Mouse (Mus musculus) macrophage (primary cell): Measurements from ENCODE around the gene Akr1cl. TPM values are rescaled to one million over a fixed set of nuclear protein-coding genes. Genes with fewer than 3 reads are reported as not detected.
"Not testable (repeated sequence)": the region's sequence is repeated elsewhere in the genome, so short reads cannot be mapped to it uniquely, and the experiment has no call there.

Experiments
- H3K27ac ChIP-seq: fragments of 350-480 bp; formaldehyde crosslinking; 2 replicates; pipeline ENCODE4 v1.9.0; 2021
- H3K36me3 ChIP-seq: fragments of 350-480 bp; formaldehyde crosslinking; 2 replicates; pipeline ENCODE4 v1.9.0; 2021; ENCODE audit errors: inconsistent target
- H3K4me3 ChIP-seq: fragments of 350-480 bp; formaldehyde crosslinking; 2 replicates; pipeline ENCODE4 v1.9.0; 2021; ENCODE audit errors: inconsistent target
- H3K79me2 ChIP-seq: fragments of 350-480 bp; formaldehyde crosslinking; 2 replicates; pipeline ENCODE4 v1.9.0; 2021; ENCODE audit errors: inconsistent target
- WGBS: methylation state at CpG from one replicate; pipeline ENCODE4 v1.1.7; 2026; ENCODE audit warnings: inconsistent platforms; ENCODE audit not compliant: missing documents; 5-methylcytosine and 5-hydroxymethylcytosine counted together
- polyA plus RNA-seq: library from polyadenylated mRNA; stranded (reverse); fragments of 250-400 nt; gene quantifications from 3 replicates; pipeline ENCODE4 v1.2.4, GENCODE M21; 2018; ENCODE audit warnings: inconsistent platforms
- total RNA-seq, 78 experiments: library from RNA; depleted of rRNA; stranded (reverse); fragments of 250-400 nt; gene quantifications; 1 replicate in 9 of 78; 2 replicates in 24 of 78; 3 replicates in 43 of 78; 4 replicates in 2 of 78; pipeline ENCODE4 v1.2.4; 2018; ENCODE audit warnings: inconsistent platforms in 56 of 78

Akr1cl gene
- not detected for total RNA-seq (2018; cell fraction: chromatin; rRNA removed)
- total RNA-seq (2018; cell fraction: cytosol; rRNA removed): not detected
- not detected for total RNA-seq (2018; cell fraction: nucleus; rRNA removed)
- polyA plus RNA-seq: not detected in 3 replicates

DNA sequence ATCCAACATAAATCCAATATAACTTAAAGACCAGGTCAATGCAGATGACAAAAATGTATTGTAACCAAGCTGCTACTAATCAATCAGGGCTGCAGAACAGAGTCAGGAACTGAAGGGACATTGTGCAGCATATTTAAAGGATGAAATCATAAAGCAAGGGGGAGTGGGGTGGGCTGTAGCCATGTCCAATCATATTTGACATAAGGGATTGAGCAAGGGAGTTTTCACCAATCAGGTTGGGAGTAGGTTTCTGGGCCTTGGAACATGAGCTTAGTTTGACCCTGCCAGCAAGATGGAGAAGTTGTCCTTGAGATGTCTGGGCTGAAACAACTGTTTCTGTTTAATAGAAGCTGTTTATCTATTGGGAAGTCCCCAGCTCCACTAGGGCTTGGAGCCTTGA is at the start of gene Akr1cl:
Akr1cl (minus strand) TSS at position 119 of the 400 bp plus-strand sequence.
- H3K4me3 ChIP-seq: no peak within 1 kb of the TSS
- no peak within 1 kb of the TSS for H3K27ac ChIP-seq
- H3K79me2 ChIP-seq: no peaks in the 10 kb centered on the region
- H3K36me3 ChIP-seq: no peaks in the 10 kb centered on the region

DNA sequence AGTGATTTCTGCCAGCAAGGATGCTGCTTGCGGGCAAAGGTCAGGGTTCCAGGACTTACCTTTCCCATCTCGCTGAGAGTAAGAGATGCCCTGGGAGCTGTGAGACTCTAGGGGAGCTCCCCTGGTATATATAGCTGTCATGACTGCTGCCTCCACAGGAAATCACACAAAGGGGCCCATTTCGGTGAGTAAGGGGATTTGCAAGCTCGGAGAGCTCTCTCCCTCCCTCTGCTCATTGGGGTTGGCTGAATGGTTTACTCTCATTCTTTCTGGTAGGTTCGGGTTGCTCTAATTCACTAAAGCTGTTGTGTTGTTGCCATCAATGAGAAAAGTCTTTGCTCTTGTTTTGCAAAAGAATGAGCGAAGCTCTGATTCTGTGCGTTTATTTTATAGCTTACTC is 49.6 kb upstream of the Akr1cl start, which contains the start of gene Crygb:
Crygb (minus strand) TSS at position 101 of the 400 bp plus-strand sequence.
- H3K36me3 ChIP-seq: no peaks in the 10 kb centered on the region
- 52% methylated on average over 7 of the region's 7 CpGs for WGBS
- H3K4me3 ChIP-seq: no peak within 1 kb of the TSS
- no peaks in the 10 kb centered on the region for H3K79me2 ChIP-seq
- no peak within 1 kb of the TSS for H3K27ac ChIP-seq

DNA sequence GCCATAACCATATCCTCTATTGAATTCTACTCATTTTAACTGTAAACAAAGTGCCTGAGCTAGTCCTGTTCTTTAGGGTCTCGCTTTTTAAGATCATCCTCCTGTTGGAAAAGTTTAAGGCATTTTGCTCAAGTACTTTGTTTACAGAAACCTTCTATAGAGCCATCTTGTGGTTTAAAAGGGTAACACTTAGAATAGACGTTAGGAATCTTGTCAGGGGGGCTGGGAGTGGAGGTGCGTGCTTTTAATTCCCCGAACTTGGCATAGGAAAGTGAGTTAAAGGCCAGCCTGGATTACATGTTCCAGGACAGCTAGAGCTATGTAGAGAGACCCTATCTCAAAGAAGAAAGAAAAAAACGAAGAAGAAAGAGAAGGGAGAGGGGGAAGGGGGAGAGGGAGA is 43.0 kb upstream of the Akr1cl start:
- Histone ChIP-seq H3K27ac (no peak overlapping the region), H3K36me3 (no peaks in the 10 kb centered on the region), H3K79me2 (no peaks in the 10 kb centered on the region), H3K4me3 (no peak overlapping the region)
- WGBS: 29% methylated on average over 4 of the region's 5 CpGs

DNA sequence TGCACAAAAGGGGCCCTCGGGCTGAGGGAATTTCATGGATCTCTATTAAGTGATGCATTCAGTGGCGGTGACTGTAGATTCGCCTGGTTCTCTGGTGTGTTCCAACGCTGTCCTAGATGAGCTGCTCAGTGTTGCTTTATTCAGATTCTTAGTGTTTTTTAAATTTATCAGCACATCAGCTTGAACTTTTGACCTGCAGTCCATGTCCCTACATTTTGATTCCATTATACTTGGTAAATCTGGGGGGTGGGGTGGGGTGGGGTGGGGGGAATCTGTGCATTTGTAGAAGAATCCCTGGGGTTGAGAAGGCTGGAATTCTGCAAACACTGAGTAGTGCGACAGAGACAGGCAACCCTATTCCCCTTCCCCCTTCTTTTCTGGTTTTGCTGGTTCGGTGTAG is 41.0 kb upstream of the Akr1cl start, which contains the start of gene Crygc:
Crygc (minus strand) TSS at position 101 of the 400 bp plus-strand sequence.
- Histone ChIP-seq H3K27ac (no peak within 1 kb of the TSS), H3K36me3 (no peaks in the 10 kb centered on the region), H3K4me3 (no peak within 1 kb of the TSS), H3K79me2 (no peaks in the 10 kb centered on the region)
- WGBS: 86% methylated on average over 6 of the region's 6 CpGs

DNA sequence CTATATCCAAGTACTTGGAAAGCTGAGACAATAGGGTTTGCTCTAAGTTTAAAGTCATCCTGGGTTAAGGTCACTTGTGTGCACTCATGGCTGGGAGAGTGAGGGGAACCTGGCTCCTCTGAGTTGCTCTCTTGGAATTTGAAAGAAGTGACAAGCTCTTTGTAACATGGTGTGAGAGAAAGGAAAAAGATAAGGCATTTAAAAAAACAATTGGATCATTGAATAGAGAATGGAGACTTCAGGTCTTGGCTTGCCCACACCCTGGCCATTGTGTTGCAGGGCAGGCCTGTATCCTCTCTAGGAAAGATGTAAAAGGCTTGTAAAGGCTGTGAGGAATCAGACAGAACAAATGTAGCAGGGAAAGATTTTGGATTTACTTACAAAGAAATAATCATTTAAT is 35.3 kb upstream of the Akr1cl start:
- Histone ChIP-seq H3K4me3 (no peak overlapping the region), H3K36me3 (no peaks in the 10 kb centered on the region), H3K27ac (no peak overlapping the region), H3K79me2 (no peaks in the 10 kb centered on the region)

DNA sequence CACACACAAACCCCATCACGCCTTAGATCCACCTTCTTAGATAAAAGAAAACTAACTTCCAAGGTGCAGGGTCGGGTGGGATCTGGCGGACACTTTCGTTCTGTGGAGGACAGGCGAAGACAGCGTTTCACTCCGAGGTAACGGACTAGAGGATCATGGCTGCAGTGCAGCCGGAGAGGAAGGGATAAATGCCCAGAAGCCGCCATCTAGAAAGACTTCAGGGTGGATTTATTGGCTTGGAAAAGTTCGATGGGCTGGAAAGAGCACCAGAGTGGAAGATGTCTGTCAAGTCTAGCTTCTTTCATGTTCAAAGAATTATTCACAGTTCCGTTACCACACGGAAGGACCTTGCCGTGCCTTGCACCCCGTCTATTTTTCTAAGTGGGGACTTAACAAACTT is 31.6 kb upstream of the Akr1cl start:
- H3K79me2 ChIP-seq: no peaks in the 10 kb centered on the region
- H3K36me3 ChIP-seq: no peaks in the 10 kb centered on the region
- no peak overlapping the region for H3K27ac ChIP-seq
- no peak overlapping the region for H3K4me3 ChIP-seq
- 86% methylated on average over 15 of the region's 15 CpGs for WGBS

DNA sequence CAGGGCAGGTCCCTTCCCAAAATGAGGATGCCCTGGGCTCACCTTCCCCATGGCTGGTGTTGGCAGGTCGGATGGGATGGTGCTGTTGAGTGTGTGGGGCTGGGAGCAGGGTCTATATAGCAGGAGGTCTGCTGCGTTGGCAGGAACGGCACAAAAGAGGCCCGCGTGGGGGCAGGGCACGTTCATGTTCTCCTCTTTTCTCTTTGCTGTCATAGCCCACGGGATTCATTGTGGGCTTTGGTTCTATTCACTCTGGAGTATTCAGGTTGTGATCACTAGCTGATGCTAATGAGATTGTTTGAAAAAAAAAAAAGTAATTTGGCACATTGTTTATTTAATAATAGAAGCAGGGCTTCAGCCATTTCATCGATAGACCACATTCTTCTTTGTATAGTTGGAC is 30.8 kb upstream of the Akr1cl start, which contains the start of gene Crygd:
Crygd (minus strand) TSS at position 101 of the 400 bp plus-strand sequence.
- H3K4me3 ChIP-seq: no peak within 1 kb of the TSS
- 90% methylated on average over 4 of the region's 8 CpGs for WGBS
- no peaks in the 10 kb centered on the region for H3K79me2 ChIP-seq
- no peak within 1 kb of the TSS for H3K27ac ChIP-seq
- no peaks in the 10 kb centered on the region for H3K36me3 ChIP-seq

DNA sequence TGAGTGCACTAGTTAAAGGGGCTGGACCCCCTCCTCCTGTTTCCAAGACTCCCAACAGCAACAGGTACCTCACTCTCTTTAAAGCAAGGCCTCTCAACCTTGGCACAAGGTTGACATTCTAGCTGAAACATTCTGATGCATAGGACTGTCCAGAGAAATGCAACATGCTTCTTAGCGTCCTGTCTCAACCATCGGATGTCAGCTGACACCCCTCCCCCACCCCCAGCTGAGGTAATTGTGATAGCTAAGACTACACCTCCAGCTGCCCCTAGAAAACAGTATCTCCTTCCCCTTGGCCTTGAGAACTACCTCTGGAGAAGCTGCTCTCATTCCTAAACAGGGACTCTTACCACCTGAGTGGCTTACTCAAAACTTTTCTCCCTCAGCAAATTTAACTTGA is 19.6 kb upstream of the Akr1cl start:
- WGBS: 62% methylated on average over 2 of the region's 2 CpGs
- Histone ChIP-seq H3K79me2 (no peaks in the 10 kb centered on the region), H3K27ac (no peak overlapping the region), H3K36me3 (no peaks in the 10 kb centered on the region), H3K4me3 (no peak overlapping the region)

DNA sequence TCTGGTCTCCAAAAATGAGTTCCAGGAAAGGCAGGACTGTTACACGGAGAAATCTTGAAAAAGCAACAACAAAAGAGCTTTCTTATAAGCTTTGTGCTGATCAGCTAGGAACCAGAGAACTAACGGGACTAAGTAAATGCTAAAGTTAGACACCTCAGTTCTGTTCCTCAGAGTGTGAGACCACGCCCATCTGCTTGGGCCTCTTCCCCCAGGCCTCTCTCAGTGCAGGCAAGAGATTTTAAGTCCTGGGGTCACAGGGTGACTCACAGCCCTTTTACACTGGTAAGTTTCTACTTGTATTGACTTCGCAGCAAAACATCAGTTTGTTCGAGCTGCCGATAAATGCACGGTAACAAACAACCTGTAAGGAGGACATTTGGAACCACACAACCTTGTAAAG is 19.1 kb upstream of the Akr1cl start:
- 84% methylated on average over 7 of the region's 7 CpGs for WGBS
- H3K79me2 ChIP-seq: no peaks in the 10 kb centered on the region

DNA sequence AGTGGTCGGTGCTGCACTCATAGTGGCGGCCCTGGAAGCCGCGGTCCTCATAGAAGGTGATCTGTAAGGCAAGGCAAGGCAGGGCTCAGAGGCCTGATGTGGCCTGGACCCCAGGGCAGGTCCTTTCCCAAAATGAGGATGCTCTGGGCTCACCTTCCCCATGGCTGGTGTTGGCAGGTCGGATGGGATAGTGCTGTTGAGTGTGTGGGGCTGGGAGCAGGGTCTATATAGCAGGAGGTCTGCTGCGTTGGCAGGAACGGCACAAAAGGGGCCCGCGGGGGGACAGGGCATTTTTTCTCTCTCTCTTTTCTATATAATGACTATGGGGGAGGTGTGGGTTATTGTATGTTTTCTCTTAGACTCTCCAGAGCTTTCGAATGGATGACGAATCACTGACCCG is 18.4 kb upstream of the Akr1cl start, which contains the start of gene Cryge:
Cryge (minus strand) TSS at position 198 of the 400 bp plus-strand sequence.
- H3K79me2 ChIP-seq, H3K4me3 ChIP-seq, H3K27ac ChIP-seq, H3K36me3 ChIP-seq: not testable (repeated sequence)
- 92% methylated on average over 7 of the region's 12 CpGs for WGBS

More for the DNA sequence above, 19.1 kb upstream of the Akr1cl start:
- Histone ChIP-seq H3K36me3 (no peaks in the 10 kb centered on the region), H3K27ac (no peak overlapping the region), H3K4me3 (no peak overlapping the region)

DNA sequence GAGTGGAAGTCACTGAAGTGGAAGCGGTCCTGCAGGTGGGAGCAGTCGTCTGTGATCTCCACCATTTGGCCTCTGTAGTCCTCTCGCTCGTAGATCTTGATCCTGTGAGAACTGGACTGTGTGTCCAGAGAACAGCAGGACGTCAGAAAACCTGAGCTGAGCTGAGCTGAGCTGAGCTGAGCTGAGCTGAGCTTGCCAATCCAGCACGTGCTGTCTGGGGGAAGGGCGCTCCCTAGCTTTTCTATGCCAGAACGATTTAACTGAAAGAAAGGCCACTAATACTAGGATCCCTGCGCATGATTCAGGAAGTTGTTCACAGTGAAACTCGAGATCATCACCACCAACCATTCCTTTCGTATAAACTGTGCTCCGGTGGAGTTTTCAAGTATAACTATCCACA is 16.2 kb upstream of the Akr1cl start:
- H3K36me3 ChIP-seq: no peaks in the 10 kb centered on the region
- H3K4me3 ChIP-seq: no peak overlapping the region
- no peak overlapping the region for H3K27ac ChIP-seq
- 72% methylated on average over 10 of the region's 12 CpGs for WGBS
- no peaks in the 10 kb centered on the region for H3K79me2 ChIP-seq

DNA sequence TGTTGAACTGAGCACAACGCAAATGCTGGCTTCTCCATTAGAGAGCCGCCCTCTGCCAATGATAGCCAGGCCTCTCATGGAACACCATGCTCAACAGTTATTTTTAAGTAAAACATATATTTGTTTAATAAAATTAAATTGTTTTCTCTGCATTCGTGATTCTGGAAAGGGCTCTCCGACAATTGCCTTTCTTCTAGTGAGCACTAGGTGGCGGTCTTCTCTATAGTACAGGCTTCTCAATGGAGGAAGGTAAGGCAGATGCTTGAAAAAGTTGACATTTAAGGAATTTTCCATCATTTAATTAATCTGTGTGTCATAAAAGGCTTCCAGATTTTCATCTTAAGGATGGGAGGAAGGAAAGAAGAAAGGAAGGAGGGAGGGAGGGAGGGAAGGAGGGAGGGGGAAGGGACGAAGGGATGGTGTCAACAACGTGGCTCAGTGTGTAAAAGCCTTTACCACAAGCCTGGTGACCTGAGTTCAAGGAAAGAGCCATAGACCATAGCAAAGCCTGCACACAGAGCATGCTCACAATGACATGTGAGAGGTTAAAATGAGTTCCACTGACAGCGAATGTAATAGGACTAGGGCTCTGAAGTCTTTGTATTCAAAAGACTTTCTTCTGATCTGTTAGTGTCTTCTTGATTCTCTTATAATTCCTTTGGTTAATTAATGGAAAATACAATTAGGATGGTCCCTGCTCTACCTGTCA is 14.0 kb upstream of the Akr1cl start:
- H3K79me2 ChIP-seq: no peaks in the 10 kb centered on the region
- WGBS: 38% methylated on average over 8 of the region's 8 CpGs
- no peaks in the 10 kb centered on the region for H3K36me3 ChIP-seq
- H3K27ac ChIP-seq: no peak overlapping the region
- no peak overlapping the region for H3K4me3 ChIP-seq

DNA sequence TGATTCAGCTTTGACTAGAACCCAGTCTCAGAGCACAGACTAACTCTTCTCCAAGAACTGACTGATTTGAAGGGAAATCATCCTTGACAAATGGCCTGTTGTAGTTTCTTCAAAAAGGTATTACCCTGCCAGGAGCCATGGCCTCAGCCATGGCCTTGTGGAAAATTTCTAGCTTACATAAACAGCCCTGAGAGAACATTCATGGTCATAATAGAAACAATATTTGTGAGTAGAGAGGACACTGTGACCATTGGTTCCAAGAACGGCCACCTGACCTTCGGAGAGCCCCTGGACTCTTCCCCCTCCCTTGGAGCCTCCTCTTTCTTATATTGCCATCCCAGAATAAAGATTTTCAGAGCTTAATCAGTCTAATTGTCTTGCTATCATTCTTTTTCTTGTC is 10.9 kb upstream of the Akr1cl start:
- no peak overlapping the region for H3K27ac ChIP-seq
- H3K79me2 ChIP-seq: no peaks in the 10 kb centered on the region
- no peaks in the 10 kb centered on the region for H3K36me3 ChIP-seq
- 92% methylated on average over 2 of the region's 2 CpGs for WGBS
- H3K4me3 ChIP-seq: no peak overlapping the region

DNA sequence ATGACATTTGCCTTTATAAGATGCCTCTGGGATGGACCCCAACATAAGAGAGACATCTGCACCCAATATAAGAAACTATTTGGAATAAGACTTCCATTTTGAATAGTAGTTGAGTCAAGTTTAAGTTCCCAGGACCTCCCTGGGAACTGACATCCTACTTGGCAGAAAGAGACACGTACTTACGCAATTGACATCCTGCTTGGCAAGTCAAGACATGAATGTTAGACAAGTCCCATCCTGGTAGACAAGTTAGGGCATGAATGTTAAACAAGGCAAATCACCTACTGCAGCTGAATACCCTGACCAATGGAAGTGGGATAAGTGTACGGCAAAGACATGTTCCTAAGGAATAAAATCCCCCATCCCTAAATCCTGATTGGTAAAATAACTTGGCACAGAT is 9.3 kb upstream of the Akr1cl start:
- WGBS: 89% methylated on average over 3 of the region's 3 CpGs
- Histone ChIP-seq H3K4me3 (no peak overlapping the region), H3K79me2 (no peaks in the 10 kb centered on the region), H3K27ac (no peak overlapping the region), H3K36me3 (no peaks in the 10 kb centered on the region)

DNA sequence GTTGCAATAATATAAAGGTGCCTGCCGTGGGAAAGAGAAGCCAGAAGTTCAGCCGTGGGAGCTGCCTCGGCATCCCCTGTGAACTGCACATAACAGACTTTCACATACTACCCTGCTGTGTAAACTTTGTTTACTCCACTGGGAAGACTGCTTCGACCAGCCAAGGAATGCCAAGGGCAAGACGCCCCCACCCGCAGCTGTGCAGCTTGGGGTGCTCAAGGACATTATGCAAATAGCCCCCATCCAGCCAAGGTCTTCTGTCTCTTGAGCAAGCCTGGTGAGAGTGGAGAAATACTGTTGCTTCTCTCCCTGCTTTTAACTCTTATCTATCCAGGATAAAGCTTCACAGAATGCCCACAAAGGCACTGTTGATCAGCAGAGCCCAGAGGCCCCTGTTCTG is 8.2 kb upstream of the Akr1cl start:
- H3K79me2 ChIP-seq: no peaks in the 10 kb centered on the region
- H3K4me3 ChIP-seq: no peak overlapping the region
- H3K36me3 ChIP-seq: no peaks in the 10 kb centered on the region
- H3K27ac ChIP-seq: no peak overlapping the region
- WGBS: 90% methylated on average over 4 of the region's 6 CpGs

DNA sequence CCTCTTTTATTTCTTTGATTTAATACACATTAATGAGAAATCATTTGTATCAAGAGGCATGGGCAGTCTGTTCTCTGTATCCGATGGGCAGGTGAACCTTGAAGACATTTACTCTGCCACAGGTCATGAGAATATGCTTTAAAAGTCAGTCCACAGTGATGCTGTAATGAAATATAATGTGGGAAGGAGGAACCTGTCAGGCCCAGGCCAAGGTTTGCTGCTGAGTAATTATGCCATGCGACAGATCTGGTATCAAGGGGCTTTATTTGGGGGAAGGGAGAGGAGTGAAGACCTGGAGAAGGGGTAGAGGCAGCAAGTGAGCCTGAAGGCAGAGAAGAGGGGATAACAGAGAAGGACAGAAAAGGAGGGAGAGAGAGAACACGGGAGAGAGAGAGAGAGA is 7.1 kb upstream of the Akr1cl start:
- no peak overlapping the region for H3K27ac ChIP-seq
- no peak overlapping the region for H3K4me3 ChIP-seq
- no peaks in the 10 kb centered on the region for H3K36me3 ChIP-seq
- 86% methylated on average over 3 of the region's 3 CpGs for WGBS
- H3K79me2 ChIP-seq: no peaks in the 10 kb centered on the region
